Mouse (Mus musculus): ENCODE measurements around the gene Fmc1. TPM values are rescaled to one million over a fixed set of nuclear protein-coding genes. Genes with fewer than 3 reads are reported as not detected.

Fmc1 gene
- total RNA-seq, 2 experiments from 2014 or later = 52.0 to 55.9 TPM

DNA sequence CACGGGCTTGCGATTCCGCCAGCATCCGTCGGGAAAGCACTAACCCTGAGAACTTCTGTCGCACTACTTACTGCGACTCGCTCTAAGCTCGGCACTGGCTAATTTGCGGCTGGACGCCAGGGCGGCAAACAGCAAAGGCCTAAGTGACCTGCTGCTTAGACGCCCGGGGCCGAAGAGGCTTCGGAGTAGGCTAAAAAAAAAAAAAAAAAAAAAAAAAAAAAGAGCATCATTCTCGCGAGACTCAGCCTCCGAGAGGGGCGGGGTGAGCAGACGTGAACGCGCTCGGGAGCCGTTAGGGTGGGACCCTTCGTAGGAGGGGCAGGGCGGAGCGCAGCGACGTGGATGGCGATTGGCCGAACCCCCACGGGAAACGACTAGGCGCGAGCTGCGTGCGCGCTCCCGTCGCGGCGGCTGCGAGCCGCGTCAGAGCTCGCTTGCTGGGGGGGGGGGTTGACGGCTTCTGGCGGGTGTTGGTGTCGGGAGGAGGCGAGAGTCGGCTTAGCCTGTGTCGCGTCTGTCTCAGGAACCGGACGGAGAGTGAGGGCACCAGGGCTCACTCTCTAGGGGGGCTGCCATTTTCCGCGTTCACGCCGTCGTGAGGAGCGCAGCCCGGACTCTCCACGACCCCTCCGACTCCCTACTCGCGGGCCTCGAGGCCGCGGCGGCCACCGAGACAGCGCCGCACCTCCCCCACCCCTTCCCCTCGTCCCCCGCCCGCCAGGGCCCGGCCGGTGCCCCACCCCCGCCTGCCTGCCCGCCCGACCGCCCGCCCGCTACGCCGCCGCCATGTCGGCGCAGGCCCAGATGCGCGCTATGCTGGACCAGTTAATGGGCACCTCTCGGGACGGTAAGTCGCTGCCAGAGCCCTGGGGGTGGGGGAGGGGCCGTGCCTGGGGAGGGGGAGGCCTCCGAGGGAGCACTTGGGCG, 18.0 kb downstream of the Fmc1 start, which contains the start of gene Luc7l2:
Gene Luc7l2, plus strand, starts transcription at position 273 of the 927 bp plus-strand sequence.
- DNase-seq (ENCODE audit: low spot score in 2 of 2) = peak; percentile 92 to 98

DNA sequence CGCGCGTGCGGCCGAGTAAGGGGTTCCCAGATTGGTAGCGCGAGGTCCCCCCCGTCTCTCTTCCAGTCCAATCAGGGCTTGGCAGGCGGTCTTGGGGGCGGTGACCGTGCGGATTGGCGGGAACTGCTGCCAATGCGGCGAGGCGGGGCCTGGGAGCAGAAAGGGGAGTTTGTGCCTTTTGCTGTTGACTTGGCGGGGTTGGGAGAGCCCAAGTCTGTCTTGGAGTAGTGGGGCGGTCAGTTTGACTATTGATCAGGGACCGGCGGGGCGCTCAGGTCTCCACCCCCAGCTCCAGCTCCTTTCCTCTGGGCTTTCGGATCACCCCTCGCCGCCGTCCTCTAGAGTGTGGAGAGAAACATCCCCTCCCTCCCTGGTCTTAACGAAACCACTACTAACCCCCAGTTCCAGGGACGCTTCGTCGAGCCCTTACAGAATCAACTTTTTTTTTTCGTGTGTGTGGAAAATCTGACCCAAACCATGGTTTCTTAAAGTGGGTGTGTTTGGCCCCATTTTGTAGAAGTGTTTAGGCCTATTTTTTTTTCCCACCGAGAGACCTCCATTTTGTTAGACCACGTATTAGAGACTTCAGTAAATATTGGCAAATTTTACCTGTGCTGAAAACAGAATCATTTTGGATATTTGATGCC, 18.8 kb downstream of the Fmc1 start:
- DNase-seq (ENCODE audit: low spot score in 2 of 2) = peak; percentile 96 to 99

DNA sequence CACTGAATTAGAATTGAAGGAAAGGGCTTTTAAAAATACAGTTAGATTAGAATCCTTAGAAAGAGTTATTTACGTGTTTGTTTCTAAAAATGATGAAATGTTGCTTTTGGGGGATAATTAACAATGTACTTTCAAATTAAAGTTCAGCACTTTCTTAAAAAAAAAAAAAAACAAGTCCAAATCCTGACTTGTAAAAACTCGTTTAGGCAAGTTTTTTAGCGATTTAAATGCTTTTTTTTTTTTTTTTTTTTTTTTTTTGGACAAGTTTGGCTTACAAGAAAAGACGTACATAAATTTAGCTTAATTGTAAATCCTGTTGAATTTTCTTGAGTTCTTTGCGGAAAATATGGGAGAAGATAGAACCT, 19.3 kb downstream of the Fmc1 start:
- no peak for DNase-seq (ENCODE audit: low spot score in 2 of 2)

DNA sequence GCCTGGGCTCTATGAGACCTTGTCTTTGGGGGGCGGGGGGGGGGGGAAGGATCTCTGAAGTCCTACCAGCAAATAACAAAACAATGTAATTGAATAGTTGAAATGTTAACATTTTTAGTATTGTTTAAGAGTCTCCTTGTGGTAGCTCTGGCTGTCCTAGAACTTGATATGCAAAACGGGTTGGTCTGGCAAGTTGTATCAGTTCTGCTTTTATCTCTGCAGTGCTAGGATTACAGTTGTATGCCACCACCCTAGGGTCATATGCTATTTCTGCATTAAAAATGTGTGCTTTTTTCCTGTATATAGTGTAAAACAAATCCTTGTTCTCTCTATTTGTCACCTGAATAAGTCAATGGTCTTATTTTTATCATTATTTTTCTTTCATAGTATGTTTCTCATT, 42.8 kb downstream of the Fmc1 start:
- DNase-seq (ENCODE audit: low spot score in 2 of 2) = no peak

DNA sequence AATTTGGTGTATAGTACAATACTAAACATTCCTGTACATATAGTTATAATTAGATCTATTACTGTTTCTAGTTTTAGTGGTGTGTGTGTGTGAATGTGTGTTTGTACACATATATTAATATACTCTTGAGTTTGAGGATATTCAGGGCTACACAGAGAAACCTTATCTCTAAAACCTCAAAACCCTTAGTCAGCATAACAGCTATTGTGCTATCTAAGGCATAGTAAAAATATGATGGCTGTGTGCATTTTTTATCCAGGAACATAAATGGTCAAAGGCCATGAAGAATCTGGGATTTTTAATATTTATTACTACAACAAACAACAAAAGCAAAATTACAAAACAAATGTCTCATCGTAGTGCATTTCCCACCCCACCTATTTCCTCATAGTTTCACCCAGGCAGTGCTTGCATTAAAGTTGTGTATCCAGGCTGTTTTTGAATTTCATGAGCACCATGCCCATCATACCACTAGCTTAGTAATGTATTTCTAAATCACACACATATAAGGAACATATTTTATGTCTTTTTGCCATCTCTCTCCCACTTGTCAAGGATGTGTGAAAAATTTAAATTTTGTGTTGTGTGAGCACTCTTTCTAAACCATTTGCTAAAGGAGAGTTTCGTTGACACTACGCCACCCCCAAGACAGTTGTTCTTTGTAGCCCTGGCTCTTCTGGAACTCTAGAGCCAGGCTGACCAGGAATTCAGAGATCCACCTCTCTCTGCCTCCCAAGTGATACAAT, 47.0 kb downstream of the Fmc1 start:
- DNase-seq (ENCODE audit: low spot score in 2 of 2) = no peak

DNA sequence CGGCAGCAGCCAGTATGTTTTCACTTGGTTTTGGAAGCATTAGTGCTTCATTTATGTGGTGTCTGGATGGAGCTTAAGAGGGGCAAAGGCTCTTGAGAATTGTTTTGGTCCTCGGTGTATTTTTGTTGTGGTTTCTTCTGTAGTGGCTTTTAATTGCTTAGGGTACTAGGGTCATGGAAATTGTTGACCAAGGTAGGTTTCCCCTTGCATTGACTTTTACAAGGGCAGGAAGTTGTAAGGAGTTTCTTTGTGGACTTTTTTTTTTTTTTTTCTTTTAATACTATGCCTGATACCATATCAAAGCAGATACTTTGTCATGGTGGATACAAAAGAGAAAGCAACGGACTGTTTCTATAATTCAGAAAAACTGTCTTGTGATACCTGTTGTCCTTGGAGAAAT, 48.4 kb downstream of the Fmc1 start:
- no peak for DNase-seq (ENCODE audit: low spot score in 2 of 2)

Small RNA genes within 50 kb of the gene (microRNA-seq; reads per million reads assigned to microRNA genes)
- 0 reads per million in 2 experiments for gene Mir7670

Other genes starting within 250 kb of the Fmc1 start
- 1 to 10 TPM; 3.1 to 3.5 TPM for gene Zc3hav1l, start 234.2 kb upstream of the Fmc1 start, total RNA-seq (2021)
- gene Zc3hav1, start 178.9 kb upstream of the Fmc1 start, total RNA-seq (2021) = 1 to 10 TPM; 2.8 to 3.3 TPM
- 1 to 10 TPM; 8.8 to 9.8 TPM for gene Ttc26, start 152.0 kb upstream of the Fmc1 start, total RNA-seq (2021)
- gene Ubn2, start 99.6 kb upstream of the Fmc1 start, total RNA-seq (2021) = 10 to 100 TPM; 38.0 to 38.7 TPM
- 100 to 1,000 TPM; 161 to 187 TPM for gene Luc7l2, start 17.8 kb downstream of the Fmc1 start, total RNA-seq (2021)
- gene Klrg2, start 103.7 kb downstream of the Fmc1 start, total RNA-seq (2021) = 1 to 10 TPM; 1.1 to 1.2 TPM
- gene Clec2l, start 129.6 kb downstream of the Fmc1 start, total RNA-seq (2021) = 100 to 1,000 TPM; 112 to 115 TPM